Mouse (Mus musculus): Measurements from ENCODE around the gene Pbx1.
"Not testable (repeated sequence)": the region's sequence is repeated elsewhere in the genome, so short reads cannot be mapped to it uniquely, and the experiment has no call there.

The Pbx1 gene

DNA sequence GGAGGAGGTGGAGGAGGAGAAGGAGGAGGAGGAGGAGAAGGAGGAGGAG lies at the start of gene Pbx1:
Gene Pbx1, minus strand, starts transcription at position 39 of the 49 bp plus-strand sequence.
- DNase-seq (ENCODE audit: low spot score in 2 of 2) = not testable (repeated sequence)

- no peak for DNase-seq (ENCODE audit: low spot score in 2 of 2)
Measured at GRCm38 (mm10) chr1:168479626-168480025, 47.6 kb upstream of the Pbx1 start.

DNA sequence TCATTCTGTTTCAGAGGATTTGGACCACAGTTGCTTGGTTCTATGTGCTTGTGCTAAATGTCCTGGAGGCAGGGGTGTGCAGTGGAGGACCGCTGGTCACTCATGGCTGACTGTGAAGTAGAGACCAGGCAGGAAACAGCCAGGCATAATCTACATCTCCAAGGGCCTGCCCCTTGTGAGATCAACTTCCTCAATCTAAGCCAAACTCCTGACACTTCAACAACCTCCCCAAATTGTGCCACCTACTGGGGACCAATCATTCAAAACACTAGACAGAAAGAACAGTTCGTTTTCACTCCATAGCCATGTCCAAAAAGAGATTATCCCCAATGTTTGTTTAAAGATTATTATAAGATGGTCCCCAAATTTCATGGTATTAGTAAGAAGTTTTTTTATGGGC lies 46.8 kb upstream of the Pbx1 start:
- DNase-seq (ENCODE audit: low spot score in 2 of 2) = no peak

- no peak for DNase-seq (ENCODE audit: low spot score in 2 of 2)
Measured at GRCm38 (mm10) chr1:168476917-168477316, 44.8 kb upstream of the Pbx1 start.

GRCm38 (mm10) chr1:168476216-168476897 lies 44.3 kb upstream of the Pbx1 start:
- no peak for DNase-seq (ENCODE audit: low spot score in 2 of 2)

GRCm38 (mm10) chr1:168475579-168476208 lies 43.6 kb upstream of the Pbx1 start:
- DNase-seq (ENCODE audit: low spot score in 2 of 2) = no peak

- DNase-seq (ENCODE audit: low spot score in 2 of 2) = no peak
Measured at GRCm38 (mm10) chr1:168473255-168474069, 41.4 kb upstream of the Pbx1 start.

DNA sequence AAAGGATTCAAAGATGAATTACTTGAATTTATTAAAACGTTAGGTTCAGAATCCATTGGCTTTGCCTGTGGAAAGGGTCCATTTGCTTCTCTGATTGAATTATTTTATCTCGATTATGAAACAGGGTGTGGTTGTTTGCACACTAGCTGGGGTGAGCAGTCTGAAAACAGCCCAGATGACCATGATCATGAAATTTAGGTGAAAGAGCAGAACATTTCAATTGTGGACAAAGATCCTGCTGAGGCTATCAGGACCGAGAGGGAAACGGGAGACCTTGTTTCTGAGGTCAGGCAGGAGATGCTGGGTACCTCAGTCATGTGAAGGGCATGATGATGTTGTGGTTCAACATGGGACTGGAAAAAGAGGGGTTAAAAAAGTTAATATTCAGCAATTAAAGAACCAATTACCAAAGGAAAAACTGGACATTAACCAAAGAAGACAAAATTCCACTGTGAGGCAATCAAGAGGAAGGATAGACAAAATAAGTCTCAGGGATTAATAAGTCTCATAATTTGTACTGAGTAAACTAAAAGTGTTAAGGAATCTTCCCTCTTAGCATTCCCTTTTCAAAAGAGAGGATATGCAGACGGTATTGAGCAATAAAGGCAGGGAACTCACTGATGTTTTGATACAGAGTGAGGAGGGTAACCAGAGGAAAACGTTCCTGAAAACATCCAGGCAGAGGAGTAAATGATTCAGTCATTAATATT lies 40.6 kb upstream of the Pbx1 start:
- DNase-seq (ENCODE audit: low spot score in 2 of 2) = no peak

DNA sequence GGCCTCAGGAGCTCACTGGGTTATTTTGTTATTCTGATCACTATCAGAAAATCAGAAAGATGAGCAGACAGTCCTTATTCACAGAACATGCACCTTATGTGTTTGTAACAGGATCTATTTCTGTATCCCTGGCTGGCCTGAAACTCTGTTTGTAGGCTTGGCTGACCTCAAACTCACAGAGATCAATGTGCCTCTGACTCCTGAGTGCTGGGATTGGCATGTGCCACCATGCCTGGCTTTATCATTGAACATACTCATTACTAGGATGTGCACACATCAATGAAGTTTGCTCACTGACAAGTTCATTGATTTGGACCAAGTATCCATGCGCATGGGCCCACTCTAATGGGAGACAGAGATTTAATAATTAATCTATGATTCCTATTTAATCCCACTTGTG lies 27.4 kb upstream of the Pbx1 start:
- no peak for DNase-seq (ENCODE audit: low spot score in 2 of 2)

DNA sequence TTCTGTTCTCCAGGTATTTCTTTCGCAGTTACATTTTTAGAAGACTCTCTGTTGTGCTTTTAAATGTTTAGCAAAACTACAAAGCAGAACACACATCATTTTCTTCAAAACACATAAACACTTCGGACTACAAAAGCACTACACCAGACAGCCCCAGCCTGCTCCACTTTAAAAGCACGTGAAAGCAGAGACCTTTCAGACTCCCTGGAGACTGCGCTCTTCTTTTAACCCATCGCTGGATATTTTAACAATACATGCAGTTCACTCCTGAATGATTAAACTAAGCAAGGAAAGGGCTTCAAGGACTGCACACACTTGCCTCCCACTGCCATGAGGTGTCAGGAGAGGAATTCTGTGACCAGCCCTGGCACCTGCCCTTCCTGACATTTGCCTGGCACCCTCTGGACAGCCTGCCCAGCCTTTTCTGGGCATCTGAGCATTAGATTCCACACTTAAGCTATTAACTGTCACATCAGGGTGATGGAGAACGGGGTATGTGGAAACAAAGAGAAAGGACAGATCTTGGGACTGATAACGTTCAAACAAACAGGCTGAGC lies 25.2 kb upstream of the Pbx1 start:
- no peak for DNase-seq (ENCODE audit: low spot score in 2 of 2)

GRCm38 (mm10) chr1:168455178-168455577 lies 23.1 kb upstream of the Pbx1 start:
- no peak for DNase-seq (ENCODE audit: low spot score in 2 of 2)

- DNase-seq (ENCODE audit: low spot score in 2 of 2) = no peak
Measured at GRCm38 (mm10) chr1:168433671-168434070, 1.6 kb upstream of the Pbx1 start.

GRCm38 (mm10) chr1:168432281-168432725 lies 233 bp upstream of the Pbx1 start:
- peak; percentile 97 to 98 for DNase-seq (ENCODE audit: low spot score in 2 of 2)

- peak in 1 of 2 experiments; percentile 81 for DNase-seq (ENCODE audit: low spot score in 2 of 2)
Measured at GRCm38 (mm10) chr1:168431711-168432231, 299 bp downstream of the Pbx1 start.

DNA sequence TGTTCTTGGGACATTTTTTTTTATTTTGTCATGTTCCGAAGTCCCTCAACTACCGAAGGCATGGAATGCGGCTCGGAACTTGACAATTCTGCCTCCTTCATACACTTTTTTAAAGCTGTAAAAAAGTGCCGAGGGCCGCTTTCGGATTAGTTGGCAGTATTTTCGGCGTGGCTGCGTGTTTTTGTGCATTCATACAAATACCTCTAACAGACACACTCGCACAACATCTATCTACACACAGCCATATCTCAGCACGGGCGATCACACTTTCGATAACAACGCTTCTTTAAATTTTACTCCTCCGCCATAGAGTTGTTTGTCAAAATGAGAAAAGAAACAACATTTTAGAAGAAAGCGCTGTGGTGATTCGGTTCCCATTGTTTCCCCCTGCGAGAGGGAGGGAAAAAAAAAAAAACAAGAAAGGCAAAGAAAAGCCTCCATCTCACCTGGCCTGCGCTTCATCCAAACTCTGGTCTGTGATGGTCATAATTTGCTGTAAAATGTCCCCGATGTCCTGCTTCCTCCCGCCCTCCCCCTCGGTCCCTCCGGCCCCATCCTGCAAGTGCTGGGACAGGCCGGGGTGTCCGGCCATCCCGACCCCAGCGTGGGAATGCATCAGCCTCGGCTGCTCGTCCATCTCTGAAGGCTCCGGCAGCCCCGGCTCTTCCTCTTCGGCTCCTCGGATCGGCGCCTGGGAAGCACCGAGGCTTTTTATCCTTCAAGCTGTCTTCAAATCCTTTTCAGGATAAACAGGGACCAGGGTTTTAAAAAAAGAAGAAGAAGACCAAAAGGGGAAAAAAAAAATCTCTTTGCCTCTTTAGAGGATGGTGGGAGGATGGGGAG lies 981 bp downstream of the Pbx1 start:
- no peak for DNase-seq (ENCODE audit: low spot score in 2 of 2)

DNA sequence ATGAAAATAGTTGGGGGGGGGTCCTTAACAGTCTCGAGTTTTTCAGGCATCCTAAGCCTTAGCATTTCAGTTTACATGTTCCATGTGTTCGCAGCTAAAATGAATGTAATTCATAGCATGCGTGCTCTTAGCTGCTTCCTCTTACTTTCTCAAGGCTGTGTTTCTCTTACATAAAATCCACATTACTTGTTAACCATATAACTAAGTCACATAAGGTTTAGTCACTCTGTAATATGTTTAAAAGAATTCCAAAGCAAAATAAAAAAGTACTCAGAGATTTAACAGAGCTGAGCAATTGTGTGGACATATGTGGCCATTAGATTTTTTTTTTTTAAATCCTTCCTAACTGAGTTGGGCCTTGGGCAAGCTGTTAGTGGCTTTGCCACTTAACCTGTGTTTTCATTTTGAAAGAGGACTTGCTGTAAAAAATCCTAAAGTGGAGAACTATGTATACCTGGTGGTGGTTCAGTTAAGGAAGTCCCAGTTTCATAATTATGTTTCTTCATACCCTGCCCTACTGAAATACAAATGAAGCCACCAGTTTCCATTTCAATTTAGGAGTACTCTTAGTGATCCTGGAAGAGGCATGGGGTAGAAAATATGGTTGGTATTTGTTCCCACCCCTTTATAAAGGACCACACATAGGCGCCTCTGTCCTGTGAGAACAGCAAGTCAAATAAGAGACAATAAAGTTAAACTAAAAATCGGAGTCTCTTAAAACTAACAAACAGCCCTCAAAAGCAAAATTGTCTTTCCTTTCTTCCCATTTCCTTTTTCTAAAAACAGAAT lies 2.0 kb downstream of the Pbx1 start:
- DNase-seq (ENCODE audit: low spot score in 2 of 2) = no peak

GRCm38 (mm10) chr1:168429406-168429805 lies 2.7 kb downstream of the Pbx1 start:
- no peak for DNase-seq (ENCODE audit: low spot score in 2 of 2)

DNA sequence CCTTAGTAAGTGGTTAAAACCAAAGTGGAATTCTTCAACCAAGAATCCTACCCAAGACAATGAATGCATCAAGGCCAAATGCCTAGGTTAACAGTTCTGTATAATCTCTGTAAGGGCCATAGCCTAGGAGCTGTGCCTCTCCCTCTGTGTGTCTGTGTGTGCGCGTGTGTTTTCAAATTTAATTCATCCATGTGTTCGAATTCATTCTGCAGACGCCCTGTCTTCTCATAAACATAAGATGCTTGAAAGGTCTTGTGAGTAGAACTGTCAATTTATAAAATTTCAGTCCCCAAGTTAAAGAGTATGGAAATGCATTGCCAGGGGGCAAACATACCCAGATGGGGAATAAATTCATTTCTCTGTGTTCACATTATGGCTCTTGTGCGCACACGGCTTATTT lies 3.8 kb downstream of the Pbx1 start:
- no peak for DNase-seq (ENCODE audit: low spot score in 2 of 2)

DNA sequence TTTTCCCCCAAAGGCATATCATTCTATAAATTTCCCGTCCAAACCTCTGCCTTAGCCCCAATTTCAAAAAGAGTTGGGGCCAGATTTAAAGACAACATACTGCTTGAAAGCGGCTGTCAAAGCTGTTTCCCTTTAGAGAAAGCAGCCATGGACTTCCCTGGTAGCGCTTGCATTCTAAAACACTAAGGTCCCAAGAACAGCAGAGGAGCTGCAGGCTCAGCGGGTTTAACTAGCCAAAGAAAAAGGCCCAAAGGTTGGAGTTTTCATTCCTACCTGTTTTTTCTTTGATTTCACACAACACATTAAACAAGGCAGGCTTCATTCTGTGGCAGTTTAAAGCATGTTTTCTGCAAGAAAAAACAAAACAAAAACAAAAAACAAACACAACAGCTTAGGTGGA lies 4.5 kb downstream of the Pbx1 start:
- no peak for DNase-seq (ENCODE audit: low spot score in 2 of 2)

GRCm38 (mm10) chr1:168426900-168427299 lies 5.2 kb downstream of the Pbx1 start:
- no peak for DNase-seq (ENCODE audit: low spot score in 2 of 2)
